13 mouse cellular contexts compared by ENCODE assay signal in the genomic region with DNA sequence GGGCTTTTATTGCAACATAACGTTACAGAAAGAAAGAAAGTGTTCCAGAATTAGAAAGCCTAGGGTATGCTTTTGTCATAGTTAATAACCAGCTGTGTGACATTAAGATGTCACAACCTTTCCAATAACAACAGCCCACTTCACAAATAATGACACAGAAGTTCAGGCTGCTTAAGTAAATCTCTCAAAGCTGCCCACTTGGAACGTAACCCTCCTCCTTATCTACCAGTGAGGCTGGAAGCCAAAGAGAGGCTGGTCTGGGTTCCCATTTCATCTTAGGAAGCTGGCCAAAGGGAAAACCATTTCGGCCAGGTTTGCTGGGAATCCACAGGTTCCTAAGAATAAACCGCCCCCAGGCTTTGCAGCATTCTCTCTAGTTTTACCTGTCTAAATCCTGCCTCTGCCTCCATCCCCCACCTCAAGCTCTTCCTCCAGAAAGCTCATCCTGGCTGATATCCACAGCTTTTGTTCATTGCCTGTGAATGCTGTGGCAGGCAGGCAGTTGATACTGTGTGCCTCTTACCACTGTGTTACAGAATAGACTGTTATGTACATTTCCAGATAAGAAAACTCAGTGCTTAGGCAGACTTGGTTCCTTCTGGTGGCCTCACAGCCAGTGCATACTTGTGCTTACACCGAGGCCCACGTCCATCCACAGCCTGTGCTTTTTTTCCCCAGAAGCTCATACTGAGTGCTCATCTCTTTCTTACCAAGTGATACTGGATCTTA. TPM values are rescaled to one million over a fixed set of nuclear protein-coding genes. Genes with fewer than 3 reads are reported as not detected.
DNase-seq lines count a peak whose midpoint lies in the region; ATAC-seq lines count a peak whose summit lies in the region.
"Had no signal": no experiment of that assay in that cellular context is flagged by ENCODE, and none has a peak within 500 bp of the region (broad histone marks: within the 10 kb centered on the region; RNA-seq: fewer than 3 reads in every experiment).

No protein-coding gene starts in this region.

- no peaks in the 10 kb centered on the region for H3K9me3 ChIP-seq in forebrain, embryonic 10.5 days
- H3K9me3 ChIP-seq in forebrain, embryonic 15.5 days, result no peaks in the 10 kb centered on the region
- H3K9me3 ChIP-seq in forebrain, embryonic 12.5 days, result no peaks in the 10 kb centered on the region
- no peaks in the 10 kb centered on the region for H3K9me3 ChIP-seq in hindbrain, embryonic 11.5 days (ENCODE audit: control insufficient read depth, low read length)
- H3K9me3 ChIP-seq in midbrain, embryonic 14.5 days (ENCODE audit: control insufficient read depth, low read length), result no peaks in the 10 kb centered on the region
- H3K9me3 ChIP-seq: embryonic facial prominence, embryonic 13.5 days had no signal

- WGBS in forebrain, embryonic 10.5 days, result 38% methylated on average over 6 of the region's 6 CpGs
- 21% methylated on average over 6 of the region's 6 CpGs for WGBS in forebrain, embryonic 15.5 days
- 28% methylated on average over 6 of the region's 6 CpGs for WGBS in forebrain, embryonic 12.5 days
- WGBS in hindbrain, embryonic 11.5 days, result 44% methylated on average over 6 of the region's 6 CpGs
- 23% methylated on average over 6 of the region's 6 CpGs for WGBS in midbrain, embryonic 14.5 days

- H3K4me2 ChIP-seq in forebrain, embryonic 15.5 days (replicated peaks), result no peak overlapping the region
- H3K4me2 ChIP-seq in forebrain, embryonic 12.5 days, result no peak overlapping the region
- no peak overlapping the region for H3K4me2 ChIP-seq in hindbrain, embryonic 11.5 days (replicated peaks; ENCODE audit: low read depth, low read length)
- H3K4me2 ChIP-seq in midbrain, embryonic 14.5 days (ENCODE audit: low read length), result no peak overlapping the region
- H3K4me2 ChIP-seq: embryonic facial prominence, embryonic 13.5 days had no signal

- H3K4me1 ChIP-seq in forebrain, embryonic 10.5 days, result peaks cover 63% of the 10 kb centered on the region
- H3K4me1 ChIP-seq in forebrain, embryonic 15.5 days, result peaks cover 26% of the 10 kb centered on the region
- peaks cover 27% of the 10 kb centered on the region for H3K4me1 ChIP-seq in forebrain, embryonic 12.5 days
- H3K4me1 ChIP-seq in hindbrain, embryonic 11.5 days (replicated peaks; ENCODE audit: control insufficient read depth, insufficient read depth, low read length), result peaks cover 9% of the 10 kb centered on the region
- H3K4me1 ChIP-seq in midbrain, embryonic 14.5 days (ENCODE audit: control insufficient read depth, insufficient read depth, low read length), result peaks cover 20% of the 10 kb centered on the region

- peak overlapping the region; percentile 83 for H3K27ac ChIP-seq in forebrain, embryonic 10.5 days
- H3K27ac ChIP-seq in forebrain, embryonic 15.5 days (replicated peaks), result no peak overlapping the region; the same call in 1 of the 2 replicates
- peak overlapping the region; percentile 47 for H3K27ac ChIP-seq in forebrain, embryonic 12.5 days
- H3K27ac ChIP-seq in hindbrain, embryonic 11.5 days (ENCODE audit: low read depth, low read length), result peak overlapping the region; percentile 67
- H3K27ac ChIP-seq in midbrain, embryonic 14.5 days (replicated peaks; ENCODE audit: low read depth, low read length), result no peak overlapping the region
- H3K27ac ChIP-seq: embryonic facial prominence, embryonic 13.5 days; macrophage had no signal

- ATAC-seq in forebrain, embryonic 15.5 days (replicated peaks), result no peak
- ATAC-seq in forebrain, embryonic 12.5 days (ENCODE audit: low FRiP score), result no peak
- ATAC-seq in hindbrain, embryonic 11.5 days (ENCODE audit: low FRiP score), result no peak
- ATAC-seq in midbrain, embryonic 14.5 days (ENCODE audit: low FRiP score, low TSS enrichment), result no peak

- H3K9ac ChIP-seq in forebrain, embryonic 15.5 days (replicated peaks), result no peak overlapping the region
- H3K9ac ChIP-seq in forebrain, embryonic 12.5 days, result no peak overlapping the region
- H3K9ac ChIP-seq in hindbrain, embryonic 11.5 days (ENCODE audit: low read depth, low read length), result no peak overlapping the region
- H3K9ac ChIP-seq in midbrain, embryonic 14.5 days (replicated peaks; ENCODE audit: low read length), result peak overlapping the region; percentile 14
- H3K9ac ChIP-seq: embryonic facial prominence, embryonic 13.5 days had no signal

- no peak for DNase-seq in forebrain, embryonic 10.5 days (ENCODE audit: extremely low spot score, low spot score)
- DNase-seq in hindbrain, embryonic 11.5 days (ENCODE audit: low spot score), result no peak
- DNase-seq in midbrain, embryonic 14.5 days, result peak; percentile 7
- no peak for DNase-seq in adrenal gland, postnatal 4 days (ENCODE audit: low spot score in 2 of 2)
- no peak for DNase-seq in thymus, adult 18-20 months
- no peak for DNase-seq in thymus, postnatal 25 days
- DNase-seq: layer of hippocampus, adult 9-11 months; right cerebral cortex, adult 18-20 months; thymus, postnatal 36 days had no signal

- no peak overlapping the region for H3K4me3 ChIP-seq in forebrain, embryonic 10.5 days
- no peak overlapping the region for H3K4me3 ChIP-seq in forebrain, embryonic 15.5 days
- no peak overlapping the region for H3K4me3 ChIP-seq in forebrain, embryonic 12.5 days (replicated peaks)
- H3K4me3 ChIP-seq in hindbrain, embryonic 11.5 days (ENCODE audit: low read depth, low read length), result no peak overlapping the region
- no peak overlapping the region for H3K4me3 ChIP-seq in midbrain, embryonic 14.5 days (replicated peaks; ENCODE audit: low read depth, low read length)
- H3K4me3 ChIP-seq: embryonic facial prominence, embryonic 13.5 days had no signal

- H3K27me3 ChIP-seq in forebrain, embryonic 10.5 days (ENCODE audit: poor library complexity, severe bottlenecking), result no peaks in the 10 kb centered on the region
- H3K27me3 ChIP-seq in forebrain, embryonic 15.5 days, result no peaks in the 10 kb centered on the region
- no peaks in the 10 kb centered on the region for H3K27me3 ChIP-seq in forebrain, embryonic 12.5 days
- no peaks in the 10 kb centered on the region for H3K27me3 ChIP-seq in hindbrain, embryonic 11.5 days (ENCODE audit: control insufficient read depth, insufficient read depth, low read length)
- no peaks in the 10 kb centered on the region for H3K27me3 ChIP-seq in midbrain, embryonic 14.5 days (ENCODE audit: control insufficient read depth, insufficient read depth, low read length)
- H3K27me3 ChIP-seq: embryonic facial prominence, embryonic 13.5 days had no signal

- peaks cover 5% of the 10 kb centered on the region for H3K36me3 ChIP-seq in forebrain, embryonic 10.5 days (replicated peaks)
- no peaks in the 10 kb centered on the region for H3K36me3 ChIP-seq in forebrain, embryonic 15.5 days
- H3K36me3 ChIP-seq in forebrain, embryonic 12.5 days (replicated peaks), result peaks cover under 1% of the 10 kb centered on the region
- H3K36me3 ChIP-seq in hindbrain, embryonic 11.5 days (ENCODE audit: control insufficient read depth, insufficient read depth, low read length), result no peaks in the 10 kb centered on the region
- H3K36me3 ChIP-seq in midbrain, embryonic 14.5 days (ENCODE audit: control insufficient read depth, insufficient read depth, low read length), result no peaks in the 10 kb centered on the region; the same call in 1 of the 2 replicates
- H3K36me3 ChIP-seq: embryonic facial prominence, embryonic 13.5 days had no signal

RNA-seq across cellular contexts. Expression of a gene that starts 12.8 kb away (rescaled TPM):
- 52.3 and 59.9 TPM in 2 replicates for polyA plus RNA-seq in forebrain, embryonic 10.5 days (2016; fragmentation: Nextera tagmentation; extraction: Ambion mirVana)
- 41.8 and 48.0 TPM in 2 replicates for polyA plus RNA-seq in forebrain, embryonic 15.5 days (2015; fragmentation: Nextera tagmentation; extraction: Ambion mirVana)
- 38.2 and 43.9 TPM in 2 replicates for polyA plus RNA-seq in forebrain, embryonic 12.5 days (2016; fragmentation: Nextera tagmentation; extraction: Ambion mirVana)
- polyA plus RNA-seq in hindbrain, embryonic 11.5 days (2014; fragmentation: Nextera tagmentation; extraction: Ambion mirVana), result 29.4 and 34.1 TPM in 2 replicates
- 32.0 and 38.5 TPM in 2 replicates for polyA plus RNA-seq in midbrain, embryonic 14.5 days (2014; fragmentation: Nextera tagmentation; extraction: Ambion mirVana)
- 10 to 100 TPM; 47.3 to 51.0 TPM for total RNA-seq in adrenal gland, postnatal 4 days (2021)

Comparison
In these comparisons a context has a peak if more than half of its experiments do, and no peak if none do; other contexts are left out.
1. H3K27ac ChIP-seq: peak in forebrain, embryonic 10.5 days (single experiment), forebrain, embryonic 12.5 days (single experiment) and hindbrain, embryonic 11.5 days (single experiment); none in forebrain, embryonic 15.5 days (single experiment) and midbrain, embryonic 14.5 days (single experiment).